Mouse (Mus musculus): ENCODE measurements around the gene Pcyox1. TPM values are rescaled to one million over a fixed set of nuclear protein-coding genes. Genes with fewer than 3 reads are reported as not detected.

Gene Pcyox1
- polyA plus RNA-seq, 1 experiment = 49.3 TPM

- no peak for TF ChIP-seq GATA1 (IDR thresholded peaks at IDR 0.05; ENCODE audit: low read length)
Measured at GRCm38 (mm10) chr6:86403728-86404099, 6.8 kb upstream of the Pcyox1 start.

- TF ChIP-seq GATA1 (IDR thresholded peaks at IDR 0.05; ENCODE audit: low read length) = no peak
Measured at GRCm38 (mm10) chr6:86402681-86403607, 6.0 kb upstream of the Pcyox1 start.

- TF ChIP-seq GATA1 (IDR thresholded peaks at IDR 0.05; ENCODE audit: low read length) = no peak
Measured at GRCm38 (mm10) chr6:86400972-86401371, 4.0 kb upstream of the Pcyox1 start.

GRCm38 (mm10) chr6:86399995-86400394, 3.0 kb upstream of the Pcyox1 start:
- TF ChIP-seq GATA1 (IDR thresholded peaks at IDR 0.05; ENCODE audit: low read length) = no peak

GRCm38 (mm10) chr6:86398986-86399385, 2.0 kb upstream of the Pcyox1 start:
- TF ChIP-seq GATA1 (IDR thresholded peaks at IDR 0.05; ENCODE audit: low read length) = no peak

- TF ChIP-seq GATA1 (IDR thresholded peaks at IDR 0.05; ENCODE audit: low read length) = no peak
Measured at GRCm38 (mm10) chr6:86397257-86397980, 465 bp upstream of the Pcyox1 start.

- TF ChIP-seq GATA1 (IDR thresholded peaks at IDR 0.05; ENCODE audit: low read length) = no peak
Measured at GRCm38 (mm10) chr6:86395969-86396368, 985 bp downstream of the Pcyox1 start.

GRCm38 (mm10) chr6:86395021-86395420, 1.9 kb downstream of the Pcyox1 start:
- TF ChIP-seq GATA1 (IDR thresholded peaks at IDR 0.05; ENCODE audit: low read length) = no peak

- TF ChIP-seq GATA1 (IDR thresholded peaks at IDR 0.05; ENCODE audit: low read length) = no peak
Measured at GRCm38 (mm10) chr6:86394078-86394720, 2.8 kb downstream of the Pcyox1 start.

GRCm38 (mm10) chr6:86393187-86393586, 3.8 kb downstream of the Pcyox1 start:
- no peak for TF ChIP-seq GATA1 (IDR thresholded peaks at IDR 0.05; ENCODE audit: low read length)

GRCm38 (mm10) chr6:86391326-86391725, 5.6 kb downstream of the Pcyox1 start:
- TF ChIP-seq GATA1 (IDR thresholded peaks at IDR 0.05; ENCODE audit: low read length) = no peak

GRCm38 (mm10) chr6:86388461-86388860, 8.5 kb downstream of the Pcyox1 start:
- no peak for TF ChIP-seq GATA1 (IDR thresholded peaks at IDR 0.05; ENCODE audit: low read length)

GRCm38 (mm10) chr6:86387313-86387712, 9.6 kb downstream of the Pcyox1 start:
- TF ChIP-seq GATA1 (IDR thresholded peaks at IDR 0.05; ENCODE audit: low read length) = no peak

GRCm38 (mm10) chr6:86385362-86386104, 11.4 kb downstream of the Pcyox1 start:
- no peak for TF ChIP-seq GATA1 (IDR thresholded peaks at IDR 0.05; ENCODE audit: low read length)

- TF ChIP-seq GATA1 (IDR thresholded peaks at IDR 0.05; ENCODE audit: low read length) = no peak
Measured at GRCm38 (mm10) chr6:86384692-86385091, 12.3 kb downstream of the Pcyox1 start.

All from G1E-ER4 (cell line).